Mouse (Mus musculus): ENCODE data around the gene Abca7. TPM values are rescaled to one million over a fixed set of nuclear protein-coding genes. Genes with fewer than 3 reads are reported as not detected.

Gene Abca7
- polyA plus RNA-seq, 2 experiments, result 2.4 to 6.2 TPM

DNA sequence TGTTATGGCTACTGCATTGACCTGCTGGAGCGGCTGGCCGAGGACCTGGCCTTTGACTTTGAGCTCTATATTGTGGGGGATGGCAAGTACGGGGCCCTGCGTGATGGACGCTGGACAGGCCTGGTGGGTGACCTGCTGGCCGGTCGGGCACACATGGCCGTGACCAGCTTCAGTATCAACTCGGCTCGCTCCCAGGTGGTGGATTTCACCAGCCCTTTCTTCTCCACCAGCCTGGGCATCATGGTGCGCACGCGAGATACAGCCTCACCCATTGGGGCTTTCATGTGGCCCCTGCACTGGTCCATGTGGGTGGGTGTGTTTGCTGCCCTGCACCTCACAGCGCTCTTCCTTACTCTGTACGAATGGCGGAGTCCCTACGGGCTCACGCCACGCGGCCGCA lies 22.2 kb upstream of the Abca7 start:
- H3K9me3 ChIP-seq (ENCODE audit: control insufficient read depth, low read length), result no peaks in the 10 kb centered on the region
- H3K4me3 ChIP-seq (replicated peaks; ENCODE audit: low read length), result no peak overlapping the region
- H3K4me2 ChIP-seq (replicated peaks; ENCODE audit: low read depth, low read length, severe bottlenecking), result no peak overlapping the region
- DNase-seq (ENCODE audit: low spot score) (no peak), ATAC-seq (ENCODE audit: low FRiP score, low read depth) (no peak)
- H3K27ac ChIP-seq (replicated peaks; ENCODE audit: low read depth, low read length), result no peak overlapping the region
- H3K4me1 ChIP-seq (ENCODE audit: control insufficient read depth, insufficient read depth, low read length), result no peaks in the 10 kb centered on the region
- H3K36me3 ChIP-seq (ENCODE audit: control insufficient read depth, insufficient read depth, low read length), result peaks cover 45% of the 10 kb centered on the region
- H3K9ac ChIP-seq (ENCODE audit: low read depth, low read length, severe bottlenecking), result no peak overlapping the region
- TF ChIP-seq POLR2A (IDR thresholded peaks at IDR 0.05; ENCODE audit: borderline replicate concordance, extremely low read depth, insufficient read depth, insufficient read length), result no peak
- 92% methylated on average over 21 of the region's 21 CpGs for WGBS
- no peaks in the 10 kb centered on the region for H3K27me3 ChIP-seq (ENCODE audit: control insufficient read depth, insufficient read depth, low read length)

DNA sequence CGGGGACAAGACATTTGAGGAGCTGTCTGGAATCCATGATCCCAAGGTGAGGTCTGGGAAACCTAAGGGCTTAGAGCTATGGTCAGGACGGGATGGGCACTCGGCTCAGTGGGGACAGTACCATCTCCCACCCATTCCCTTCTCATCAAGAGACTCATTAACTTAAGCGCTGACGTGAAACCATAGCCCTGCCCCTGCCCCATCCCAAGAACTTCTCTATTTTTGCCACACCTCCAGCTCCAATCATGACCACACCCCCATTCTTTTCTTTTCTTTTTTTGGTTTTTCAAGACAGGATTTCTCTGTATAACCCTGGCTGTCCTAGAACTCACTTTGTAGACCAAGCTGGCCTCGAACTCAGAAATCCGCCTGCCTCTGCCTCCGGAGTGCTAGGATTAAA lies 21.6 kb upstream of the Abca7 start:
- H3K4me3 ChIP-seq (replicated peaks; ENCODE audit: low read length), result no peak overlapping the region
- H3K27ac ChIP-seq (replicated peaks; ENCODE audit: low read depth, low read length), result no peak overlapping the region
- H3K4me2 ChIP-seq (replicated peaks; ENCODE audit: low read depth, low read length, severe bottlenecking), result no peak overlapping the region
- H3K9me3 ChIP-seq (ENCODE audit: control insufficient read depth, low read length), result no peaks in the 10 kb centered on the region
- no peak for TF ChIP-seq POLR2A (IDR thresholded peaks at IDR 0.05; ENCODE audit: borderline replicate concordance, extremely low read depth, insufficient read depth, insufficient read length)
- H3K36me3 ChIP-seq (ENCODE audit: control insufficient read depth, insufficient read depth, low read length), result peaks cover 50% of the 10 kb centered on the region
- no peak for ATAC-seq (ENCODE audit: low FRiP score, low read depth)
- H3K4me1 ChIP-seq (ENCODE audit: control insufficient read depth, insufficient read depth, low read length), result no peaks in the 10 kb centered on the region
- no peaks in the 10 kb centered on the region for H3K27me3 ChIP-seq (ENCODE audit: control insufficient read depth, insufficient read depth, low read length)
- DNase-seq (ENCODE audit: low spot score), result no peak
- H3K9ac ChIP-seq (ENCODE audit: low read depth, low read length, severe bottlenecking), result no peak overlapping the region
- 83% methylated on average over 8 of the region's 8 CpGs for WGBS

DNA sequence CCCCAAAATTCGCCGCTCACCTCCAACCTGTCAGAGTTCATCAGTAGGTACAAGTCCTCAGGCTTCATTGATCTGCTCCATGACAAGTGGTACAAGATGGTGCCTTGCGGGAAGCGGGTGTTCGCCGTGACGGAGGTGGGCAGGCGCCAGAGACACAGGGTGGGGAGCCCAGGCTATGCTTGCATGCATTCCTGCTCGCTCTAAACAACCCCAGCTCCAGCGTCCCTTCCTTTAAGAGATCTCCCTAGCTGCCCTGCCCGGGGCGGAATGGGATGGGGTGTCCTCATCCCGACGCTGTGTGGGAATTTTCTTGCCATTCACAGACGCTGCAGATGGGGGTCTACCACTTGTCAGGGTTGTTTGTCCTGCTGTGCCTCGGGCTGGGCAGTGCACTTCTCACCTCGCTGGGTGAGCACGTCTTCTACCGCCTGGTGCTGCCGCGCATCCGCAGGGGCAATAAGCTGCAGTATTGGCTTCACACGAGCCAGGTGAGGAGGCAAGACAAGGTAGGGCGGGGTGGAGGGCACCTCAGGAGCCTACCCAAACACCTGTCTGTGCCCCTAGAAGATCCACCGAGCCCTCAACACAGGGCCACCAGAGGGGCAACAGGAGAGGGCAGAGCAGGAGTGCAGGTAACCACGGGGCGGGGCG lies 20.1 kb upstream of the Abca7 start:
- Histone ChIP-seq H3K4me2 (replicated peaks; ENCODE audit: low read depth, low read length, severe bottlenecking) (no peak overlapping the region), H3K36me3 (ENCODE audit: control insufficient read depth, insufficient read depth, low read length) (peaks cover 54% of the 10 kb centered on the region), H3K4me3 (replicated peaks; ENCODE audit: low read length) (no peak overlapping the region), H3K27me3 (ENCODE audit: control insufficient read depth, insufficient read depth, low read length) (no peaks in the 10 kb centered on the region), H3K9ac (ENCODE audit: low read depth, low read length, severe bottlenecking) (no peak overlapping the region), H3K4me1 (ENCODE audit: control insufficient read depth, insufficient read depth, low read length) (no peaks in the 10 kb centered on the region), H3K9me3 (ENCODE audit: control insufficient read depth, low read length) (no peaks in the 10 kb centered on the region), H3K27ac (replicated peaks; ENCODE audit: low read depth, low read length) (no peak overlapping the region)
- ATAC-seq (ENCODE audit: low FRiP score, low read depth) (no peak), DNase-seq (ENCODE audit: low spot score) (no peak)
- TF ChIP-seq POLR2A (IDR thresholded peaks at IDR 0.05; ENCODE audit: borderline replicate concordance, extremely low read depth, insufficient read depth, insufficient read length), result no peak
- 88% methylated on average over 28 of the region's 28 CpGs for WGBS

DNA sequence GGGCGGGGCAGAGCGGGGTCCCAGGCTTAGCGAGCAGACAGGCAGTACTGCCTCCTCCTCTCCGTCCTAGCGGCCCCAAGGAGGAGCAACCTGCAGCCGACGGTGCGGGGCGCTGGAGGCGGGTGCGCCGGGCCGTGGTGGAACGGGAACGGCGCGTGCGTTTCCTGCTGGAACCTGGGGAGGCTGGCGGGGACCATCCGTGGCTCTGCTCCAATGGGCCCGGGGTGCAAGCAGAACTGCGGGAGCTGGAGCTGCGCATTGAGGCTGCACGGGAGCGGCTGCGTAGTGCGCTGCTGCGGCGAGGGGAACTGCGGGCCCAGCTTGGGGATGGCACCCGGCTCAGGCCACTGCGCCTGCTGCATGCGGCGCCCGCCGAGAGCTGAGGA lies 19.6 kb upstream of the Abca7 start:
- Histone ChIP-seq H3K27ac (replicated peaks; ENCODE audit: low read depth, low read length) (no peak overlapping the region), H3K4me3 (replicated peaks; ENCODE audit: low read length) (no peak overlapping the region), H3K36me3 (ENCODE audit: control insufficient read depth, insufficient read depth, low read length) (peaks cover 57% of the 10 kb centered on the region), H3K9me3 (ENCODE audit: control insufficient read depth, low read length) (no peaks in the 10 kb centered on the region), H3K9ac (ENCODE audit: low read depth, low read length, severe bottlenecking) (no peak overlapping the region), H3K4me2 (replicated peaks; ENCODE audit: low read depth, low read length, severe bottlenecking) (no peak overlapping the region), H3K27me3 (ENCODE audit: control insufficient read depth, insufficient read depth, low read length) (no peaks in the 10 kb centered on the region), H3K4me1 (ENCODE audit: control insufficient read depth, insufficient read depth, low read length) (no peaks in the 10 kb centered on the region)
- ATAC-seq (ENCODE audit: low FRiP score, low read depth) (no peak), DNase-seq (ENCODE audit: low spot score) (no peak)
- no peak for TF ChIP-seq POLR2A (IDR thresholded peaks at IDR 0.05; ENCODE audit: borderline replicate concordance, extremely low read depth, insufficient read depth, insufficient read length)
- WGBS, result 74% methylated on average over 33 of the region's 36 CpGs

DNA sequence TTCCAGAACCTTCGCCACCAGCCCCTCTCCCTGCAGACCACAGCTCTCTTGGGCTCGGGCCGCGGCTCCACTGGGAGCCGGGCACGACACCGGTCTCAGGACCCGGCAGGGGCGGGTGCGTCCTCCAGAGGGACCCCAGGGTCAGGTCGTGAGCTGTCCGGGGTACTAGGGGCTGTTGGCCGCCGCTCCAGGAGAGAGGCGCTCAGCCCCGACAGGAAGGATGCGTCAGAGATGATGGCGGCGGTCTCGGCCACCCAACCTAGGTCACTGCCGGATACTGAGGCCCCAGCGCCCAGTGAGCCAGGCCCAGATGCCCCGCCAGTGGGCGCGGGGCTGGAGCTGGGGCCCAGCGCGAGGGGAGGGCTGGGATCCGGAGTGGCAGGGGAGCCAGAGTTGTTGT lies 19.0 kb upstream of the Abca7 start:
- H3K4me2 ChIP-seq (replicated peaks; ENCODE audit: low read depth, low read length, severe bottlenecking), result no peak overlapping the region
- DNase-seq (ENCODE audit: low spot score) (no peak), ATAC-seq (ENCODE audit: low FRiP score, low read depth) (no peak)
- peaks cover under 1% of the 10 kb centered on the region; the same call in 1 of the 2 replicates for H3K4me1 ChIP-seq (ENCODE audit: control insufficient read depth, insufficient read depth, low read length)
- H3K9ac ChIP-seq (ENCODE audit: low read depth, low read length, severe bottlenecking), result no peak overlapping the region
- no peak overlapping the region for H3K27ac ChIP-seq (replicated peaks; ENCODE audit: low read depth, low read length)
- 88% methylated on average over 16 of the region's 28 CpGs for WGBS
- no peak overlapping the region for H3K4me3 ChIP-seq (replicated peaks; ENCODE audit: low read length)
- peaks cover 57% of the 10 kb centered on the region for H3K36me3 ChIP-seq (ENCODE audit: control insufficient read depth, insufficient read depth, low read length)
- no peaks in the 10 kb centered on the region for H3K9me3 ChIP-seq (ENCODE audit: control insufficient read depth, low read length)
- no peaks in the 10 kb centered on the region for H3K27me3 ChIP-seq (ENCODE audit: control insufficient read depth, insufficient read depth, low read length)
- no peak for TF ChIP-seq POLR2A (IDR thresholded peaks at IDR 0.05; ENCODE audit: borderline replicate concordance, extremely low read depth, insufficient read depth, insufficient read length)
